Mouse (Mus musculus) hindbrain, postnatal 0 days (tissue): ENCODE measurements around the gene Myo9a. TPM values are rescaled to one million over a fixed set of nuclear protein-coding genes. Genes with fewer than 3 reads are reported as not detected.
A peak's percentile ranks its signal among the peaks of the same experiment; 100 is the strongest.

ENCODE experiments used
- ATAC-seq: fragments of 200-750 bp; cut with Nextera tagmentation; 2 replicates; pipeline ENCODE4 v1.8.0; 2017; ENCODE audit warnings: mild to moderate bottlenecking, moderate TSS enrichment, moderate library complexity
- DNase-seq: peaks from one replicate; pipeline ENCODE4 v3.0.0-alpha.2; 2015; ENCODE audit warnings: low spot score
- H3K27ac ChIP-seq: fragments of 300-500 bp; sonication (generic); 2 replicates; pipeline ENCODE4 v1.5.1; 2014; ENCODE audit warnings: mild to moderate bottlenecking
- H3K27me3 ChIP-seq: fragments of 300-500 bp; sonication (generic); 2 replicates; pipeline ENCODE4 v1.6.1; 2014; ENCODE audit warnings: low read length, mixed read lengths; ENCODE audit not compliant: insufficient read depth
- H3K36me3 ChIP-seq: fragments of 300-500 bp; sonication (generic); 2 replicates; pipeline ENCODE4 v1.6.1; 2014; ENCODE audit warnings: low read length, mixed read lengths; ENCODE audit not compliant: insufficient read depth
- H3K4me1 ChIP-seq: fragments of 300-500 bp; sonication (generic); 2 replicates; pipeline ENCODE4 v1.6.1; 2014; ENCODE audit warnings: antibody characterized with exemption, low read length, mixed read lengths; ENCODE audit not compliant: insufficient read depth
- H3K4me2 ChIP-seq: fragments of 300-500 bp; sonication (generic); 2 replicates; pipeline ENCODE4 v1.6.1; 2014; ENCODE audit warnings: low read depth, mild to moderate bottlenecking, low read length, moderate library complexity, mixed read lengths
- H3K4me3 ChIP-seq: fragments of 300-500 bp; sonication (generic); 2 replicates; pipeline ENCODE4 v1.5.1; 2014; ENCODE audit warnings: low read length
- H3K9ac ChIP-seq: fragments of 300-500 bp; sonication (generic); replicated peaks from 2 replicates; pipeline ENCODE4 v1.6.1; 2014; ENCODE audit warnings: mild to moderate bottlenecking, low read length, moderate library complexity, mixed read lengths
- H3K9me3 ChIP-seq: fragments of 300-500 bp; sonication (generic); 2 replicates; pipeline ENCODE4 v1.6.1; 2016; ENCODE audit warnings: low read length, mixed read lengths
- CTCF ChIP-seq: IDR thresholded peaks from 2 replicates; pipeline ENCODE4 v1.5.1; 2016; ENCODE audit warnings: antibody characterized with exemption, control low read depth, low read depth
- WGBS: fragments of 180-500 bp; shearing (Covaris S2); extraction: QIAGEN DNeasy Blood & Tissue Kit; methylation state at CpG from one replicate; pipeline ENCODE4 v1.1.7; 2014; 5-methylcytosine and 5-hydroxymethylcytosine counted together
- polyA plus RNA-seq: library from polyadenylated mRNA; unstranded; fragments of >200 nt; fragmentation: Nextera tagmentation; extraction: Ambion mirVana; gene quantifications from 2 replicates; pipeline ENCODE4 v1.2.1, GENCODE M21; 2015
- total RNA-seq: library from RNA; depleted of rRNA; stranded (reverse); fragments of >200 nt; gene quantifications from 2 replicates; pipeline ENCODE4 v1.2.3, GENCODE M21; 2014; rRNA removed

The Myo9a gene
- total and polyA plus RNA-seq, 2 experiments from 2014 or later = 15.4 to 25.0 TPM

- no peaks in the 10 kb centered on the region for H3K27me3 ChIP-seq
- no peak overlapping the region for H3K4me2 ChIP-seq
- ATAC-seq (no peak), DNase-seq (no peak)
- no peak overlapping the region for H3K9ac ChIP-seq
- no peaks in the 10 kb centered on the region for H3K36me3 ChIP-seq
- no peak overlapping the region for H3K27ac ChIP-seq
- no peak for TF ChIP-seq CTCF
- H3K4me1 ChIP-seq = no peaks in the 10 kb centered on the region
- no peak overlapping the region for H3K4me3 ChIP-seq
- no peaks in the 10 kb centered on the region for H3K9me3 ChIP-seq
- WGBS = 58% methylated on average over 3 of the region's 3 CpGs
Observed at GRCm38 (mm10) chr9:59964367-59964766, 213.7 kb downstream of the Myo9a start.

GRCm38 (mm10) chr9:59965046-59965445 is 214.3 kb downstream of the Myo9a start:
- TF ChIP-seq CTCF = no peak
- H3K36me3 ChIP-seq = no peaks in the 10 kb centered on the region

GRCm38 (mm10) chr9:59969383-59969782 is 218.7 kb downstream of the Myo9a start:
- peak; percentile 81; the same call in 1 of the 2 replicates for ATAC-seq
- 29% methylated on average over 6 of the region's 6 CpGs for WGBS

More at GRCm38 (mm10) chr9:59965046-59965445, 214.3 kb downstream of the Myo9a start:
- no peak for ATAC-seq
- Histone ChIP-seq H3K9ac (no peak overlapping the region), H3K4me1 (no peaks in the 10 kb centered on the region), H3K27me3 (no peaks in the 10 kb centered on the region), H3K27ac (no peak overlapping the region), H3K4me3 (no peak overlapping the region), H3K4me2 (no peak overlapping the region), H3K9me3 (no peaks in the 10 kb centered on the region)
- no peak for DNase-seq
- WGBS = 85% methylated on average over 10 of the region's 10 CpGs

GRCm38 (mm10) chr9:59971263-59971662 is 220.6 kb downstream of the Myo9a start:
- DNase-seq = no peak
- ATAC-seq = no peak
- H3K36me3 ChIP-seq = no peaks in the 10 kb centered on the region
- H3K9me3 ChIP-seq = no peaks in the 10 kb centered on the region
- no peak overlapping the region for H3K27ac ChIP-seq
- H3K9ac ChIP-seq = no peak overlapping the region
- H3K27me3 ChIP-seq = no peaks in the 10 kb centered on the region
- no peak overlapping the region for H3K4me3 ChIP-seq
- no peak for TF ChIP-seq CTCF
- no peaks in the 10 kb centered on the region for H3K4me1 ChIP-seq
- WGBS = 56% methylated on average over 4 of the region's 4 CpGs
- no peak overlapping the region for H3K4me2 ChIP-seq

More at GRCm38 (mm10) chr9:59969383-59969782, 218.7 kb downstream of the Myo9a start:
- Histone ChIP-seq H3K27me3 (no peaks in the 10 kb centered on the region), H3K27ac (no peak overlapping the region), H3K4me3 (no peak overlapping the region), H3K9ac (no peak overlapping the region), H3K4me2 (no peak overlapping the region), H3K9me3 (no peaks in the 10 kb centered on the region), H3K36me3 (no peaks in the 10 kb centered on the region), H3K4me1 (no peaks in the 10 kb centered on the region)
- peak; percentile 94 for TF ChIP-seq CTCF
- peak; percentile 90 for DNase-seq

Other genes starting within 250 kb of the Myo9a start
- 52.9 and 54.8 TPM in 2 replicates for gene Hexa, start 211.4 kb upstream of the Myo9a start, total RNA-seq
- gene Hexa, start 211.4 kb upstream of the Myo9a start, polyA plus RNA-seq = 52.7 and 53.1 TPM in 2 replicates
- 1.5 and 3.7 TPM in 2 replicates for gene Tmem202, start 211.0 kb upstream of the Myo9a start, total RNA-seq
- gene Tmem202, start 211.0 kb upstream of the Myo9a start, polyA plus RNA-seq = 1.1 and 1.6 TPM in 2 replicates
- gene Celf6, start 173.0 kb upstream of the Myo9a start, total RNA-seq = 82.3 and 91.7 TPM in 2 replicates
- 40.1 and 40.9 TPM in 2 replicates for gene Celf6, start 173.0 kb upstream of the Myo9a start, polyA plus RNA-seq
- gene Parp6, start 133.6 kb upstream of the Myo9a start, total RNA-seq = 123 and 129 TPM in 2 replicates
- 136 and 156 TPM in 2 replicates for gene Parp6, start 133.6 kb upstream of the Myo9a start, polyA plus RNA-seq
- 945 and 948 TPM in 2 replicates for gene Pkm, start 94.5 kb upstream of the Myo9a start, total RNA-seq
- 864 and 883 TPM in 2 replicates for gene Pkm, start 94.5 kb upstream of the Myo9a start, polyA plus RNA-seq
- 5.0 and 11.2 TPM in 2 replicates for gene Gramd2, start 70.8 kb upstream of the Myo9a start, total RNA-seq
- 2.9 and 4.0 TPM in 2 replicates for gene Gramd2, start 70.8 kb upstream of the Myo9a start, polyA plus RNA-seq
- gene Senp8, start 186 bp upstream of the Myo9a start, total RNA-seq = 2.4 and 8.2 TPM in 2 replicates
- 4.3 and 5.6 TPM in 2 replicates for gene Senp8, start 186 bp upstream of the Myo9a start, polyA plus RNA-seq
- gene Nr2e3, start 209.8 kb downstream of the Myo9a start, total RNA-seq = 0.07 TPM in 1 of 2 replicates, not detected in the other
- gene Nr2e3, start 209.8 kb downstream of the Myo9a start, polyA plus RNA-seq = not detected in 2 replicates